Mouse (Mus musculus) left cerebral cortex, adult 8-10 months (tissue): ENCODE data around the gene Lhcgr. TPM values are rescaled to one million over a fixed set of nuclear protein-coding genes. Genes with fewer than 3 reads are reported as not detected.
"Not testable (repeated sequence)": the region's sequence is repeated elsewhere in the genome, so short reads cannot be mapped to it uniquely, and the experiment has no call there.

Experiments
- DNase-seq, 2 experiments: peaks; one replicate each; pipeline ENCODE4 v3.0.0; 2022; ENCODE audit warnings: low spot score in 2 of 2
- total RNA-seq, 4 experiments: library from RNA; stranded (reverse); gene quantifications; 2 replicates each; pipeline ENCODE4 v1.2.4; 2022

Lhcgr gene
- under 1 TPM; 0.13 to 0.94 (median 0.46) TPM for total RNA-seq

- no peak for DNase-seq
These were observed at the start of gene Lhcgr for GRCm38 (mm10) chr17:88791440-88792152. Lhcgr (minus strand) TSS chr17:88791990.

- DNase-seq = peak in 1 of 2 experiments; percentile 15
These were observed 25.8 kb upstream of the Lhcgr start for GRCm38 (mm10) chr17:88817601-88818000.

DNA sequence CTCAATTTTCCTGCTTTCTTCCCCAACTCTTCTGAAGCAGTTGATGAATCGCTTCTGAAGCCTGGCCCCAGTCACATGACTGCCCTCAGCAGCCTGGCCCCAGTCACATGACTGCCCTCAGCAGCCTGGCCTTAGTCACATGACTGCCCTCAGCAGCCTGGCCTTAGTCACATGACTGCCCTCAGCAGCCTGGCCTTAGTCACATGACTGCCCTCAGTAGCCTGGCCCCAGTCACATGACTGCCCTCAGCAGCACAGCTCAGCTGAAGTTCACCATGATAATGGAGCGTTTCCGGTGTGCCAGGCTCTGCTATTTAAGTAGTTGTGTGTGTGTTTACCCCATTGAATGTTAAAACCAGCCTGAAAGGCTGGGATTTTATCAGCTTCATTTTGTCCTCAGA is 21.2 kb upstream of the Lhcgr start:
- DNase-seq = not testable (repeated sequence)

GRCm38 (mm10) chr17:88810807-88811206 is 19.0 kb upstream of the Lhcgr start:
- DNase-seq = no peak

GRCm38 (mm10) chr17:88806421-88806820 is 14.6 kb upstream of the Lhcgr start:
- no peak for DNase-seq

DNA sequence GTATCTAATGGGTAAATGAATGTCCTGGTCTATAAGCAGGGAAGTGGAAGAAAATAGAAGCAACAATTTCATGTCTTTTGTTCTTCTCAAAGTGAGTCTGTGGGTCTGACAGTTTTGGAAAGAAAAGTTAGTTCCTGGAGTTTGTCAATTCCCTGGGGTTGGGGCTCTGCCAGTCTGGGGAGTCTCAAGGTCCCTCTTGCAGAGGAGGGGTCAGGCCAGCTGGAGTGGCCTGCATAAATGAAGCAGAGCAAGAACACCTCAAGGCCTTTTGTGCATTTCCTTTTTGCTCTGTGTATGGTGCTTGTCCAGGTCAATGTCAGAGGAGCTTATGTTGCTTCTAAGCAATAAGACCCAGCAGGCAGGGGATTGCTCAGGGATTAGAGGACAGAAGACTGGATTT is 11.7 kb upstream of the Lhcgr start:
- no peak for DNase-seq

DNA sequence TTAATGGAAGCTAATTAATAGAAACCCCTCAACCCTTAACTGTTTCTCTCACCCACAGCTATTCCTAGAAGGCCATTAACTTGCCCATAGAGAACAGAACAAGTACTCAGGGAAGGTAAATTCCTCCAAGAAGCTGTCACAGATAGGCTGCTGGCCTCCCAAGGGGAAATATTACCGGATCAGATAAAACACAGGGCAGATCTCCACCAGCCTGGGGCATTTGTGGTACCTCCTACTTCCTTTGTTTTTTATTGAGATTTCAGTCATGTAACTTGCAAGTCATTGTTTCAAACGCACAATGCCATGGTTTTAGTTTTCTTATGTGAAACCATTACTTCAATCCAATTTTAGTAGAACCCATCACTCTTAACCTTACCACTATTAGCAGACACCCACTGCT is 1.1 kb downstream of the Lhcgr start:
- DNase-seq = no peak

DNA sequence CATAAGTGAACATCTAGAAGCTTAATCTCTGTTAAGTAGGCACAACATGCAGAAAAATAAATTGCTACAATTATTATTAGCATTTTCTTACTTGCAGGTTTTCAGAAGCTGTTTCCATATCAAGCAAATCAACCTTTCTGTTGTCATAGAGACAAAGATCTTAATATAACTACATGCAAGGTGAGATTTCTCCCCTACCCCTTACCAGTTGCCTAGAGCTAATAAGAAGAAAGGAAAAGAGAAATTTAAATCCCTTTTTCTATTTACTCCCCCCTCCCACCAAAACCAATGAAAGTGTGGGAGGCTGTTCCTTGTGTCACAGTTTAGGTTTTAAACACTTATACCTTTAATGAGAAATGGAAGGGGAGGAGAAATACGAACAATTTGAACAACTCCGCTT is 3.4 kb downstream of the Lhcgr start:
- no peak for DNase-seq

DNA sequence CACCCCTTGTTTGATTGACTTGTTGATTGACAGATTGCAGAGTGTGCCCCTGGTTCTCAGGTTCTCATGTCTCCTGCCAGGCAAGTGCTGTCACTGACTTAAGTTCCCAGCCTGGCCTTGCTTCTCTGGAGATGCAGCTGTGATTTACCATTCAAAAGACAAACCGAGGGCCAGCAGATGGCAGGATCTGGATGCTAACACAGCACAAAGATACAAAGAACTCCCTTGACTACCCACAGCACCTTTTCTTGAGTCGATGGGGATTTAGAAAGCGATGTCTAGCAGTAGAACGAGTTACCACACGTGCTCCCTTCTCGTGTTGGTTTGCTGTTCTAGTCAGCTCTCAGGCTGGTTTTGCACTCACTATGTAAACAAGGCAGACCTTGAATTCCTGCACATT is 4.9 kb downstream of the Lhcgr start:
- no peak for DNase-seq

DNA sequence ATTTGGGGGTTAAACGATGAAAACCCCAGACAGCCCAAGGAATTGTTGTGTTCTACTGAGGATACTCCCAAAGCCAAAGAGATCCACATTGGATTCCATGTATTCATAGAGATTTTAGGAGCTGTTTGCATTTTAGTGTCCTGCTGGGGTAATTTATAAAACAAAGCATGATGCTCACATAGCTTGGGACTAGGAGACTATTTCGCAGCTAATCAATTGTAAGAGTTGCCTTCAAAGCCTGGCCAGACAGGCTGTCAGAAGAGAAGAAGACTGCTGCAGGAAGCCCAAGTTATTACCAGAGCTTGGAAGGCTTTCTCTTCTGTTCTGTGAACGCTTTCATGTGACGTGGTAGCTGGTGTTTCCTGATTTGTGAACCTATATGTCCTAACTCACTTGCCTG is 5.4 kb downstream of the Lhcgr start:
- no peak for DNase-seq

GRCm38 (mm10) chr17:88779148-88779547 is 12.6 kb downstream of the Lhcgr start:
- peak in 1 of 2 experiments; percentile 27 for DNase-seq

DNA sequence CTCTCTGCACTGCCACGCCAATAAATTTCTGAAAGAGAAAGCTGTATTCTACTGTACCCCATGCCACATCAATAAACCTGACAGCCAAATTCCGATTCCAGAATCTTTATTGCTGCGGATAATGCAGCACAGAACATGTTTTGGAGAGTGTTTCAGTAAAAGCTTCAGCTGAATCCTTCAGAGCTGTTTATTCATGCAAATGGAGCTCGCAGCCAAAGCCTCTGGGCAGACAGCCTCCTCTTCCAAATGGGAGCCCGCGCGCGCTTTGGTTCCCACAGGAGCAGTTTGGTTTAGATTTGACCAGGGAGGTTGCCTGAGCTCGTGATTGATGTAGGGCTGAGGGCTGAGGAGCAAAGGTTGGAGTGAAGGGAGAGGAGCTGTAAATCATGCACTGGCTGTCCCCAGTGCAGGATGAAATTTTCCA is 17.7 kb downstream of the Lhcgr start:
- DNase-seq = no peak

GRCm38 (mm10) chr17:88770081-88770480 is 21.7 kb downstream of the Lhcgr start:
- DNase-seq = peak in 1 of 2 experiments; percentile 28

DNA sequence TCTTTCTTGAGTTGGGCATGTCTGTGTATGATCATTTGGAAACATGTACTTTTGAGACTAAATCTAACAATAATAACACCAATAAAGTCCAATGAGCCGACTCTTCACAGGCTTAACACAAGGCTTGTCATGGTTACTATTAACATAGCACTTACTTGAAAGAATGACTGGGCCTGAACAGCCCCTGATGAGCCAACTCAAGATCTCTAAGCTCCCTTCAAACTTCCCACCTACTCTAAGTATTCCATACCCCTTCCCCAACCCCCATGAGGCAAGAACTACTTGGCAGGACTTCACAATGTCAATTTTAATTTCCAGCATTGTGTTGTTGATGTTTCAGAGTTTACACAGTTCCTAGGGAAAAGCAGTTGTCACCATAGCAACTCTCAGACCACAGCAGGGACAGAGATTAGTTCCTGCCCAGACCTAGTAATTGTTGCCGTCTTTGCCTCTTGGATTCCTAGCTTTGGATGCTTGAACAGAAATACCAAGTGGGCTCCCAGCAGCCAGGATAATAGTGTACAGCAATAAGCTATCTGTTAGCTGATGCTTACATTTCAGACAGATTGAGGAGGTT is 22.4 kb downstream of the Lhcgr start:
- no peak for DNase-seq

DNA sequence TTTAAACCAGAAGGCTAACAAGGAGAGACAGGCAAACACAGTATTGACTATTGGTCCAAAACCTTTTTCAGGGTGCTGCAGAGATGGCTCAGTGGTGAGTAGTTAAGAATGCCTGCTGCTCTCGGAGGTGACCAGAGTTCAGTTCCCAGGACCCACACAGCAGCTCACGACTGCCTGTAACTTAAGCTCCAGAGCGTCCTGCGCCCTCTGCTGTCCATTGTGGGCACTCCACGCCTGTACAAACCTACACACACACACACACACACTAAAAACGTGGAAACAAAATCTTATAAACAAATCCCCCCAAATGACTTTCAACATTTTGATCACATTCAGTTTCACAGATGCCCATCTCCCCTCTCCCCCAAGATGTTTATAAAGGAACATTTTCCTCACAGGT is 24.9 kb downstream of the Lhcgr start:
- no peak for DNase-seq

DNA sequence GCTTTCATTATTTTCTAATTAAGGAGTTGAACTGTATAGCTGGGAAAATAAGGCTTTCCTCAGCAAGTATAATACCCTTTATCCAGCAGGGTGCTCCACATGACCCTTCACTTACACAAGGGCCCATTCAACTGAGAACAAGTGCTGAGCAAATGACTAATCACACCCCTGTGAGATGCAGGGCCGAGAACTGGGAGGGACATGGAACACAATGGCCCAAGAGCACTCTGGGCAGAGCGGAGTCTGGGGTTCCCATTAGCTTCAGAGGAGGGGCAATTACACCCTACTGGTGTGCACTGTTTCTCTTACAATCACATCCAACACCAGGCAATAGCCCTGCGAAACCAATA is 27.7 kb downstream of the Lhcgr start:
- no peak for DNase-seq

DNA sequence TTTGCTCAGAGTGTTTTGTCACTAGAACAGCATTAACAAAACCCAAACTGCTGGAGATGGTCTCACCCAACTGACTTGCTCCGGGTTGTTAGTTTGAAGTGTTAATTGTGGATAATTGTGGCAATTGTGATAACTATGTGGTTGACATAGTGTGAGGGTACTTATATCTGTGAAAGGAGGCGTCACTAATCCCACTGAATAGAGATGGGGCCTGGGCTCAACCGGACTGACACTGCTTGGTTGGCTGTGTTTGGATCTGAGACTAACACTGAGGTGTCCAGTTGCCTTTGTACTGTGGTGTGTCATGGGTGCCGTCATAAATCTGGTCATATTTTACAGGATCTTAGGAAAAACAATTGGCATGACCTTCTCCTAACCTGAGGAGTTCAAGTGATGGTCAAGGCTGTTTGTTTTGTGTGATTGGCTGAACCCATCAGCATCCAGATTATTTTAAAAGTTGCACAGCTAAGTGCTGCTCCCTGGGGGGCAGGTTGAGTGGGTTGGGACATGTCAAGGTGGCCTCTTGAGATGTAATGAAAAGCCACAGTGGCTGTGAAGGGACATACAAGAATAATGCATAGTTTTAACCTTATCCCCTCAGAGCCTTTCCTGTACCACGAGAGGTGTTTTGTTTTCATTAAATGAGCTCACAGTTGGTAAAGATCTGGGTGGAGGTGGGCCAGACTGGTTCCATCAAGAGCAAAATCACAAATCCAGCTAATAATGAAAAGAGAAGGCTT is 28.2 kb downstream of the Lhcgr start:
- no peak for DNase-seq

GRCm38 (mm10) chr17:88758003-88758437 is 33.8 kb downstream of the Lhcgr start:
- peak in 1 of 2 experiments; percentile 61 for DNase-seq

- no peak for DNase-seq
These were observed 36.0 kb downstream of the Lhcgr start for GRCm38 (mm10) chr17:88755776-88756175.

DNA sequence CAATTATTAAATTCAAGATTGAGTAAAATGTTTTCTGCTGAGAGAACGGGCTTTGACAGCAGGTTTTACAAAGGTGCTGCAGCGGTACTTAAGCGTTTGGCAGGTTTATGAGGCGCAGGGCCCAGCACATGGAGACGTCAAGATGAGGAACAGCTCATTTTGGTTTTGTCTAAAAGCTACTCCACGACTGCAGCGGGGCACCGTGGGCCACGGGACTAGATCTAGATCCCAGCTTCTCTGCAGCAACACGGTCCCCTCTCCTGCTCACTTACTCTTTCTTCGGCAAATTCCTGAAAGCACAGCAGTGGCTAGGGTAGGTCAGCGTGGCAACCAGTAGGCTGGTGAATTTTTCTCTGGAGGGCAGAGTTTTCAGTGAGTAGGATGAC is 38.3 kb downstream of the Lhcgr start:
- DNase-seq = no peak

DNA sequence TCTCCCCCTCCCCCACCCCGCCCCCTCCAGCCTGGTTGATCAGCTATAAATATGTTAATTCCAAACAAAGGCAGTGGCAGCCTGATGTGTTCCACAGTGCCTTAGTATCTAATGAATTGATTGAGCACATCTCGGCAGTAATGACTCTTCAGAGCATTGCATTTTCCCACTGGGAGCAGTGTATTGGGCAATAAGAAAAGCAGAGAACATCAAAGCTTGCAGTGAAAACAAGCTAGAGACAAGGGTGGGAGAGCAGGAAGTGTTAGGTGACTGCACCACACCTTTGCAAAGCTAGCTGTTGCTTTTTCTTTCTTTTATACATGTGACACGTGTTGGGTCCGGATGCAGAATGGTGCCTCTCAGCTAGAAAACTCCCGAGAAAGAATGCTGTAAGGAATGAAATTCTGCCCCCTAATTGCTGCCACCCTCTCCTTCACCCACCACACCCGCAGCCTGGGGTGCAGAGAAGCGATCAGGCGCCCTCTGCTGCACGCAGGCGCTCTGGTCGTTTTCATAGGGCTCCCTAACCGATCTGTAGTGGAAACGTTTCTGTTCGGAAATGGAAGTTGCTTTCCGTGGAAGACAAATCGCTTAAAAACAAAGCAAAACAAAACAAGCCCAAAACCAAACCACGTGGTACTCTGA is 38.8 kb downstream of the Lhcgr start:
- DNase-seq = no peak

GRCm38 (mm10) chr17:88749646-88750045 is 42.1 kb downstream of the Lhcgr start:
- no peak for DNase-seq
